Mouse (Mus musculus) MEL (cell line): ENCODE results near the gene Ddx42. TPM values are rescaled to one million over a fixed set of nuclear protein-coding genes. Genes with fewer than 3 reads are reported as not detected.

ENCODE experiments used
- DNase-seq: peaks from one replicate; pipeline ENCODE4 v3.0.0; 2011; ENCODE audit warnings: low read depth, low spot score
- H3K27ac ChIP-seq: 2 replicates; pipeline ENCODE4 v1.5.1; 2012; ENCODE audit warnings: low read depth, mild to moderate bottlenecking, control low read depth, low read length, moderate library complexity; ENCODE audit not compliant: control insufficient read depth
- H3K27me3 ChIP-seq, 2 experiments: fragments of 150-350 bp in 1 of 2; sonication (generic) in 1 of 2; 2 replicates each; pipeline ENCODE4 v1.6.1; 2012; ENCODE audit warnings: low read length in 2 of 2, mild to moderate bottlenecking in 2 of 2, improper control_type of control experiment in 1 of 2, moderate library complexity in 1 of 2; ENCODE audit not compliant: insufficient read depth in 2 of 2, control insufficient read depth in 1 of 2
- H3K36me3 ChIP-seq, 2 experiments: 2 replicates each; pipeline ENCODE4 v1.6.1; 2012 to 2014; ENCODE audit warnings: low read length in 2 of 2, improper control_type of control experiment in 1 of 2, inconsistent platforms in 1 of 2, mild to moderate bottlenecking in 1 of 2; ENCODE audit not compliant: insufficient read depth in 2 of 2, control insufficient read depth in 1 of 2
- H3K4me1 ChIP-seq, 2 experiments: fragments of 150-350 bp in 1 of 2; sonication (generic) in 1 of 2; 2 replicates each; pipeline ENCODE4 v1.6.1; 2012; ENCODE audit warnings: low read length in 2 of 2, improper control_type of control experiment in 1 of 2, mild to moderate bottlenecking in 1 of 2; ENCODE audit not compliant: insufficient read depth in 2 of 2, control insufficient read depth in 1 of 2
- H3K4me3 ChIP-seq, 2 experiments: fragments of 150-350 bp in 1 of 2; sonication (generic) in 1 of 2; 2 replicates each; pipeline ENCODE4 v1.5.1; 2012; ENCODE audit warnings: low read depth in 2 of 2, low read length in 2 of 2, mild to moderate bottlenecking in 2 of 2, moderate library complexity in 2 of 2, control low read depth in 1 of 2, improper control_type of control experiment in 1 of 2; ENCODE audit not compliant: control insufficient read depth in 1 of 2, insufficient read depth in 1 of 2
- H3K79me2 ChIP-seq: 2 replicates; pipeline ENCODE4 v1.6.1; 2012; ENCODE audit warnings: mild to moderate bottlenecking, low read length, moderate library complexity; ENCODE audit not compliant: control insufficient read depth, poor library complexity, insufficient read depth
- H3K9ac ChIP-seq: 2 replicates; pipeline ENCODE4 v1.6.1; 2012; ENCODE audit warnings: low read depth, mild to moderate bottlenecking, control low read depth, low read length, moderate library complexity; ENCODE audit not compliant: control insufficient read depth, poor library complexity, severe bottlenecking
- H3K9me3 ChIP-seq: fragments of 150-350 bp; sonication (generic); replicated peaks from 2 replicates; pipeline ENCODE4 v1.6.1; 2012; ENCODE audit warnings: mild to moderate bottlenecking, low read length, improper control_type of control experiment, moderate library complexity; ENCODE audit not compliant: insufficient read depth
- BHLHE40 ChIP-seq: IDR thresholded peaks from 2 replicates; pipeline ENCODE4 v1.6.1; 2012; ENCODE audit warnings: low read depth, mild to moderate bottlenecking, inconsistent platforms, low read length, improper control_type of control experiment, borderline replicate concordance
- CHD1 ChIP-seq: IDR thresholded peaks from 2 replicates; pipeline ENCODE4 v1.6.1; 2012; ENCODE audit warnings: low read depth, mild to moderate bottlenecking, inconsistent platforms, low read length, improper control_type of control experiment
- CHD2 ChIP-seq: IDR thresholded peaks from 2 replicates; pipeline ENCODE4 v1.6.1; 2011; ENCODE audit warnings: low read length, improper control_type of control experiment
- CTCF ChIP-seq, 3 experiments: IDR thresholded peaks in 2 of 3; conservative IDR thresholded peaks in 1 of 3; 2 replicates each; pipeline ENCODE4 v1.5.1; 2011 to 2012; ENCODE audit warnings: low read length in 3 of 3, low read depth in 2 of 3, mild to moderate bottlenecking in 2 of 3, improper control_type of control experiment in 1 of 3, inconsistent platforms in 1 of 3, mixed read lengths in 1 of 3, moderate library complexity in 1 of 3; ENCODE audit not compliant: control insufficient read depth in 1 of 3, insufficient read depth in 1 of 3, poor library complexity in 1 of 3, severe bottlenecking in 1 of 3
- E2F4 ChIP-seq: IDR thresholded peaks from 2 replicates; pipeline ENCODE4 v1.6.1; 2011; ENCODE audit warnings: low read depth, low read length, improper control_type of control experiment, borderline replicate concordance
- ELF1 ChIP-seq: IDR thresholded peaks from 2 replicates; pipeline ENCODE4 v1.6.1; 2014; ENCODE audit warnings: low read depth, mild to moderate bottlenecking, inconsistent platforms, low read length, improper control_type of control experiment, moderate library complexity
- EP300 ChIP-seq, 2 experiments: IDR thresholded peaks; 2 replicates each; pipeline ENCODE4 v1.6.1; 2011; ENCODE audit warnings: improper control_type of control experiment in 2 of 2, low read length in 2 of 2, low read depth in 1 of 2, mild to moderate bottlenecking in 1 of 2
- ETS1 ChIP-seq: IDR thresholded peaks from 2 replicates; pipeline ENCODE4 v1.6.1; 2012; ENCODE audit warnings: low read depth, mild to moderate bottlenecking, inconsistent platforms, low read length, improper control_type of control experiment, moderate library complexity
- GABPA ChIP-seq: IDR thresholded peaks from 2 replicates; pipeline ENCODE4 v1.6.1; 2012; ENCODE audit warnings: low read depth, mild to moderate bottlenecking, inconsistent platforms, low read length, improper control_type of control experiment, moderate library complexity
- GATA1 ChIP-seq: IDR thresholded peaks from 2 replicates; pipeline ENCODE4 v1.6.1; 2011; ENCODE audit warnings: low read depth, low read length, improper control_type of control experiment
- HCFC1 ChIP-seq: IDR thresholded peaks from 2 replicates; pipeline ENCODE4 v1.6.1; 2012; ENCODE audit warnings: low read depth, mild to moderate bottlenecking, inconsistent platforms, low read length, improper control_type of control experiment, moderate library complexity
- JUND ChIP-seq: IDR thresholded peaks from 2 replicates; pipeline ENCODE4 v1.6.1; 2011; ENCODE audit warnings: low read depth, mild to moderate bottlenecking, improper control_type of control experiment, low read length
- MAFK ChIP-seq: IDR thresholded peaks from 2 replicates; pipeline ENCODE4 v1.6.1; 2011; ENCODE audit warnings: low read depth, mild to moderate bottlenecking, low read length, improper control_type of control experiment, borderline replicate concordance
- MAX ChIP-seq: IDR thresholded peaks from 2 replicates; pipeline ENCODE4 v1.6.1; 2011; ENCODE audit warnings: low read length, improper control_type of control experiment
- MAZ ChIP-seq: IDR thresholded peaks from 2 replicates; pipeline ENCODE4 v1.6.1; 2012; ENCODE audit warnings: low read depth, mild to moderate bottlenecking, inconsistent platforms, low read length, improper control_type of control experiment
- MXI1 ChIP-seq: IDR thresholded peaks from 2 replicates; pipeline ENCODE4 v1.6.1; 2011; ENCODE audit warnings: mild to moderate bottlenecking, low read depth, low read length, improper control_type of control experiment
- MYB ChIP-seq: IDR thresholded peaks from 2 replicates; pipeline ENCODE4 v1.6.1; 2011; ENCODE audit warnings: mild to moderate bottlenecking, low read depth, low read length, improper control_type of control experiment
- MYC ChIP-seq: IDR thresholded peaks from 2 replicates; pipeline ENCODE4 v1.6.1; 2011; ENCODE audit warnings: low read depth, mild to moderate bottlenecking, low read length, improper control_type of control experiment, moderate library complexity
- NRF1 ChIP-seq: IDR thresholded peaks from 2 replicates; pipeline ENCODE4 v1.6.1; 2014; ENCODE audit warnings: low read depth, mild to moderate bottlenecking, inconsistent platforms, low read length, improper control_type of control experiment, moderate library complexity; ENCODE audit not compliant: poor library complexity, insufficient read depth, severe bottlenecking
- POLR2A ChIP-seq, 2 experiments: IDR thresholded peaks; 2 replicates each; pipeline ENCODE4 v1.6.1; 2011 to 2012; ENCODE audit warnings: low read length in 2 of 2, mild to moderate bottlenecking in 2 of 2, control low read depth in 1 of 2, improper control_type of control experiment in 1 of 2, low read depth in 1 of 2, moderate library complexity in 1 of 2; ENCODE audit not compliant: control insufficient read depth in 1 of 2, insufficient read depth in 1 of 2, poor library complexity in 1 of 2
- POLR2AphosphoS2 ChIP-seq: IDR thresholded peaks from 2 replicates; pipeline ENCODE4 v1.6.1; 2011; ENCODE audit warnings: low read length, improper control_type of control experiment
- POLR2AphosphoS5 ChIP-seq: IDR thresholded peaks from 2 replicates; pipeline ENCODE4 v1.6.1; 2012; ENCODE audit warnings: low read depth, borderline replicate concordance, mild to moderate bottlenecking, inconsistent platforms, low read length, moderate library complexity, mixed read lengths
- SIN3A ChIP-seq: IDR thresholded peaks from 2 replicates; pipeline ENCODE4 v1.6.1; 2012; ENCODE audit warnings: low read length, improper control_type of control experiment, inconsistent platforms
- SMC3 ChIP-seq: IDR thresholded peaks from 2 replicates; pipeline ENCODE4 v1.6.1; 2011; ENCODE audit warnings: low read depth, low read length, improper control_type of control experiment
- TAL1 ChIP-seq: IDR thresholded peaks from 2 replicates; pipeline ENCODE4 v1.6.1; 2012; ENCODE audit warnings: mild to moderate bottlenecking, inconsistent platforms, low read length, moderate library complexity, mixed read lengths
- TBP ChIP-seq: IDR thresholded peaks from 2 replicates; pipeline ENCODE4 v1.8.0; 2011; ENCODE audit warnings: low read depth, low read length, improper control_type of control experiment
- TCF12 ChIP-seq: IDR thresholded peaks from 2 replicates; pipeline ENCODE4 v1.6.1; 2014; ENCODE audit warnings: low read depth, mild to moderate bottlenecking, inconsistent platforms, low read length, improper control_type of control experiment, moderate library complexity
- UBTF ChIP-seq: IDR thresholded peaks from 2 replicates; pipeline ENCODE4 v1.6.1; 2012; ENCODE audit warnings: low read depth, mild to moderate bottlenecking, inconsistent platforms, low read length, improper control_type of control experiment, moderate library complexity, borderline replicate concordance; ENCODE audit not compliant: insufficient read depth
- USF1 ChIP-seq: IDR thresholded peaks from 2 replicates; pipeline ENCODE4 v1.6.1; 2014; ENCODE audit warnings: low read depth, mild to moderate bottlenecking, inconsistent platforms, low read length, improper control_type of control experiment, moderate library complexity
- USF2 ChIP-seq, 2 experiments: IDR thresholded peaks; 2 replicates each; pipeline ENCODE4 v1.6.1; 2011 to 2012; ENCODE audit warnings: improper control_type of control experiment in 2 of 2, low read length in 2 of 2, borderline replicate concordance in 1 of 2, inconsistent platforms in 1 of 2, low read depth in 1 of 2, mild to moderate bottlenecking in 1 of 2; ENCODE audit not compliant: insufficient read depth in 1 of 2
- ZC3H11A ChIP-seq: IDR thresholded peaks from 2 replicates; pipeline ENCODE4 v1.6.1; 2012; ENCODE audit warnings: low read depth, mild to moderate bottlenecking, inconsistent platforms, low read length, improper control_type of control experiment
- ZKSCAN1 ChIP-seq: IDR thresholded peaks from 2 replicates; pipeline ENCODE4 v1.6.1; 2012; ENCODE audit warnings: low read depth, mild to moderate bottlenecking, inconsistent platforms, low read length, improper control_type of control experiment, moderate library complexity
- ZMIZ1 ChIP-seq: IDR thresholded peaks from 2 replicates; pipeline ENCODE4 v1.6.1; 2012; ENCODE audit warnings: low read depth, mild to moderate bottlenecking, inconsistent platforms, low read length, improper control_type of control experiment, moderate library complexity
- ZNF384 ChIP-seq: IDR thresholded peaks from 2 replicates; pipeline ENCODE4 v1.6.1; 2012; ENCODE audit warnings: low read depth, mild to moderate bottlenecking, inconsistent platforms, low read length, improper control_type of control experiment
- polyA plus RNA-seq, 2 experiments: library from polyadenylated mRNA; stranded (reverse) in 1 of 2; unstranded in 1 of 2; fragments of >175 nt in 1 of 2; fragments of >200 nt in 1 of 2; gene quantifications; 2 replicates each; pipeline versions ENCODE4 v1.2.1 to v1.2.4; 2012; ENCODE audit warnings: low replicate concordance in 2 of 2, low read depth in 1 of 2; ENCODE audit not compliant: insufficient read length in 2 of 2, insufficient read depth in 1 of 2, missing spikeins in 1 of 2
- total RNA-seq: library from RNA; depleted of rRNA; stranded (reverse); fragments of 300-350 nt; gene quantifications from 2 replicates; pipeline ENCODE4 v1.2.3, GENCODE M21; 2012; rRNA removed

Ddx42 gene
- total RNA-seq (56.1 and 62.6 TPM in 2 replicates), polyA plus RNA-seq (10 to 100 TPM in 1 of 2 experiments, not detected in 1; 57.7 TPM)

GRCm38 (mm10) chr11:106216730-106217490 lies at the start of gene Ddx42:
Gene Ddx42, plus strand, starts transcription at chr11:106216926.
- DNase-seq = peak; percentile 99
- H3K79me2 ChIP-seq = peaks cover 68% of the 10 kb centered on the region
- no peaks in the 10 kb centered on the region for H3K9me3 ChIP-seq
- H3K4me3 ChIP-seq = peak within 1 kb of the TSS; percentile 86 to 92
- no peaks in the 10 kb centered on the region for H3K27me3 ChIP-seq
- peak within 1 kb of the TSS; percentile 95 for H3K27ac ChIP-seq
- peak within 1 kb of the TSS; percentile 91 for H3K9ac ChIP-seq
- peaks cover 0 to 19% of the 10 kb centered on the region in 2 experiments; a peak in 3 of 4 replicates for H3K4me1 ChIP-seq
- H3K36me3 ChIP-seq = peaks cover 12 to 32% of the 10 kb centered on the region in 2 experiments
- TF ChIP-seq POLR2AphosphoS5 = 0 out of 2 replicates have a peak, but pooled peaks have one; percentile 5
- TF ChIP-seq ZKSCAN1 = no peak
- TF ChIP-seq E2F4 = peak; percentile 52; the same call in 1 of the 2 replicates
- peak; percentile 52; the same call in 1 of the 2 replicates for TF ChIP-seq ZMIZ1
- no peak for TF ChIP-seq CTCF (IDR thresholded peaks at IDR 0.05 in 2 of 3, conservative IDR thresholded peaks at IDR 0.05 in 1 of 3; ENCODE audit: control insufficient read depth in 1 of 3, insufficient read depth in 1 of 3, low read depth in 2 of 3, low read length in 3 of 3, poor library complexity in 1 of 3, severe bottlenecking in 1 of 3)
- TF ChIP-seq GATA1 = no peak
- TF ChIP-seq USF1 = no peak
- TF ChIP-seq MAX = no peak
- peak; percentile 22; the same call in 1 of the 2 replicates for TF ChIP-seq MYC
- TF ChIP-seq CHD2 = no peak
- TF ChIP-seq CHD1 = peak; percentile 96
- TF ChIP-seq UBTF = 0 out of 2 replicates have a peak, but pooled peaks have one; percentile 28
- TF ChIP-seq HCFC1 = peak; percentile 83
- TF ChIP-seq SMC3 = no peak
- TF ChIP-seq NRF1 = peak; percentile 81
- TF ChIP-seq USF2 (IDR thresholded peaks at IDR 0.05; ENCODE audit: borderline replicate concordance in 1 of 2, insufficient read depth in 1 of 2, low read depth in 1 of 2, low read length in 2 of 2) = no peak
- TF ChIP-seq MAFK = no peak
- peak; percentile 49 for TF ChIP-seq ETS1
- TF ChIP-seq MYB = no peak
- TF ChIP-seq TAL1 = no peak
- TF ChIP-seq POLR2AphosphoS2 = peak; percentile 42; the same call in 1 of the 2 replicates
- peak; percentile 99 for TF ChIP-seq MAZ
- TF ChIP-seq ZNF384 = no peak
- TF ChIP-seq POLR2A (IDR thresholded peaks at IDR 0.05; ENCODE audit: control insufficient read depth in 1 of 2, insufficient read depth in 1 of 2, low read depth in 1 of 2, low read length in 2 of 2, poor library complexity in 1 of 2) = peak; percentile 73 to 82
- TF ChIP-seq GABPA = no peak
- TF ChIP-seq BHLHE40 = no peak
- TF ChIP-seq SIN3A = peak; percentile 86
- TF ChIP-seq MXI1 = peak; percentile 85
- peak in 1 of 2 experiments; percentile 27; a peak in 1 of 4 replicates for TF ChIP-seq EP300 (IDR thresholded peaks at IDR 0.05; ENCODE audit: low read depth in 1 of 2, low read length in 2 of 2)
- peak; percentile 92 for TF ChIP-seq ELF1
- TF ChIP-seq ZC3H11A = no peak
- peak; percentile 76 for TF ChIP-seq TBP
- peak; percentile 39; the same call in 1 of the 2 replicates for TF ChIP-seq TCF12
- TF ChIP-seq JUND = no peak
